Mouse (Mus musculus): ENCODE measurements around the gene Pphln1.

DNA sequence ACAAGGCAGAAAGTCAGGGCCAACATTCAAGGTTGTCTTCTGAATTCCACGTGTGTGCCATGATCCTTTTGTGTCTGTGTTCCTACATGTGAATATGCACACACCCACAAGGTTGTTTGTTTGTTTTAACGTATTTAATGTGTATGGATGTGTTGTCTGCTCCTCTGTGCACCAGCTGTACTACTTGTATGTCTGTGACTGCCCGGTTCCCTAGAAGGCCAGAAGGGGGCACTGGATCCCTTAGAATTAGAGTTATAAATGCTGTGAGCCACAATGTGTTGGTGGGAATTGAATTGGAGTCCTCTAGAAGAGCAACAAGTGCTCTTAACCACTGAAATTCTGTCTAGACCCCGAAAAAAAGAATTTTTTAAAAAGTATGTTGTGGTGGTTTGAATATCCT lies 44.1 kb downstream of the Pphln1 start:
- TF ChIP-seq POLR2A (IDR thresholded peaks at IDR 0.05; ENCODE audit: borderline replicate concordance, extremely low read depth, low read depth, low read length): no peak
- TF ChIP-seq CTCF (IDR thresholded peaks at IDR 0.05; ENCODE audit: insufficient read depth, low read length): no peak
